Mouse (Mus musculus): ENCODE results near the gene Gpr135.
"Not testable (repeated sequence)": the region's sequence is repeated elsewhere in the genome, so short reads cannot be mapped to it uniquely, and the experiment has no call there.

Gpr135 gene

GRCm38 (mm10) chr12:72053303-72053702, 17.6 kb downstream of the Gpr135 start:
- peak; percentile 46 for DNase-seq (ENCODE audit: low read depth, low spot score)

DNA sequence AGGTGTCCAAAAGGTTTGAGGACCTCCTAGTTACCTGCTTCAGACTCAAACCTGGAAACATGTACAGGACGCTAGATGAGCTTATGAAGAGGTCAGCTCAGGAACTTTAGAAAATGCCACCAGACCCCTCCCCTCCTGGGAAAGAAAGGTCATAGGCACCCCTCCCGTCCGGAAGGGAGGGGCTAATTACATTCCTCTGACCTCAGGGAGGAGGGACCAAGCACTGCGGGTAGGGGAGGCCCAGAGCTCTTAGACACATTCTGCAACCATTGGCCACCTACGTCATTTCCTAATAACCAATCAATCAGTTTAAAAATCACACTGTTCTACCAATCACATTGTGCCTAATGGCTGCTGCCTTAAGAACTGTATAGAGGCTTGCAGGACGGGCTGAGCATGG, 18.4 kb downstream of the Gpr135 start:
- no peak for DNase-seq (ENCODE audit: low read depth, low spot score)

DNA sequence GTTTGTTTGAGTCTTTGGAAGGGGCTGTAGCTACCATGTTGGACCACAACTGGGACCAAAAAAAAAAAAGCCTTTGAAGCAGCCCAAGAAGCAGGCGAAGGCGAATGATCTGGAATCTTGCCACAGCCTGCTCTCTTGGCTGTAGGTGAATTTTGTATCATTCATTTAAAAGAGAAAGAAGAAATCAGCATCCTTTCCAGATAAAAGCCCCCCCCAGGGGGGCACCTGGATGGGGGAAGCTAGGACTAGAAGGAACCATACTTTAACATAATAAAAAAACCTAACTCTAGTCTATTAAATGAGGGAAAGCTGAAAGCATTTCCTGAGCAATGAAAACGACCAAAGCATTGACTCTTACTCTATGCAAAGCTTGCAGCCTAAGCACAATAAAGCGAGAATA, 20.1 kb downstream of the Gpr135 start:
- DNase-seq (ENCODE audit: low read depth, low spot score), result no peak

GRCm38 (mm10) chr12:72050156-72050555, 20.8 kb downstream of the Gpr135 start:
- DNase-seq (ENCODE audit: low read depth, low spot score), result not testable (repeated sequence)

- DNase-seq (ENCODE audit: low read depth, low spot score), result peak; percentile 16
Observed at GRCm38 (mm10) chr12:72047513-72047912, 23.4 kb downstream of the Gpr135 start.

DNA sequence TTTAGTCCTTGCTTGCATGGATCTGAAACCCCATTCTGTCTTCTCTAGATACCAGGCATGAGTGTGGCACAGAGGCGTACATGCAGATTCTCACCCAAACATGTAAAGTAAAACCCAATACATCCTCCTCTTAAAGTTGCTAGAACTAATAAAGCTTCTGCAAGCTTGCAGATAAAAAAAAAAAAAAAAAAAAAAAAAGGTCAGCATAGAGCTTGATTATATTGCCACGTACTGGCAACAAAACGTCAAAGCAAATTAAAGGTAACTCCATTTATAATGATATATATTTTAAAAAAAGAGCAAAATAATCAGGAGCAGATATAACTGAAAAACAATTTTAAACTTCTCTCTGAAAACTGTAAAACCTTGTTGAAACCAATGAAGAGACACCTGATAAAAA, 29.7 kb downstream of the Gpr135 start:
- DNase-seq (ENCODE audit: low read depth, low spot score), result no peak

DNA sequence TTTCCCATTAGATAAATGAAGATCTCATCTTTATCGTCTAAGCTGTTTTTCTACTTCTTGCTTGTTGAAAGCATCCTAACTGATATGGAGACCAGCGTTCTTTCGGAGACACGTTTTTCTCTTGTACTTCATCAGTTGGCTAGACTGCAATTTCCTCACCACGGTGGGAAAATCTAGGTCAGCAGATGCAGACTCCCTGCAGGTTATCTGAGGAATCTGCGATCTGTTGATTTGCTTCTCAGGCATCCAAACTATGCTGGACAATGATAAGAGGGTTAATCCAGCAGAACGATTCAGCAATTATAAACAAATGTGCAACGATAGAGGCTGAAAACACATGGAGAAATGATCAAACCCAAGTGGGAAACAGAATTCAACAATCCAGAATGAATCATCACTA, 31.4 kb downstream of the Gpr135 start:
- no peak for DNase-seq (ENCODE audit: low read depth, low spot score)

DNA sequence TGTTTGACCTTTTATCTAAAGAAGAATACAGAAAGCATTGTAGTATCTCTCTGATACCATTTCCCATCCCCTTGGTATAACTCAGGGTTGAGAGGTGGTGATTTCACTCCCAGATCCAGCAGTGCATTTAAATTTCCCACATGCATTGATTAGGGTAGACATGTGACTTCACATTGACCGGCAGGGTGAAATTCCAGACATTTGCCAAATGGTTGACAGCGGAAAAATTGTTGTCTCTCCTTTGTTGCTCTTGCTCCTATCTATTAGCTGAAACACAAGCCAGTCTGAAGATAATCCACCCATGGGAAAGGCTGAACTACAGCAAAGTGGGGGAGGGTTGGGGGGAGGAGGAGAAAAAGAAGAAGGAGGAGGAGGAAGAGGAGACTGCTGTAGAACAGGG, 32.1 kb downstream of the Gpr135 start:
- no peak for DNase-seq (ENCODE audit: low read depth, low spot score)

- DNase-seq (ENCODE audit: low read depth, low spot score), result no peak
Observed at GRCm38 (mm10) chr12:72037049-72037448, 33.9 kb downstream of the Gpr135 start.

GRCm38 (mm10) chr12:72036097-72036661, 34.7 kb downstream of the Gpr135 start:
- DNase-seq (ENCODE audit: low read depth, low spot score), result no peak

GRCm38 (mm10) chr12:72031794-72032193, 39.1 kb downstream of the Gpr135 start:
- no peak for DNase-seq (ENCODE audit: low read depth, low spot score)

DNA sequence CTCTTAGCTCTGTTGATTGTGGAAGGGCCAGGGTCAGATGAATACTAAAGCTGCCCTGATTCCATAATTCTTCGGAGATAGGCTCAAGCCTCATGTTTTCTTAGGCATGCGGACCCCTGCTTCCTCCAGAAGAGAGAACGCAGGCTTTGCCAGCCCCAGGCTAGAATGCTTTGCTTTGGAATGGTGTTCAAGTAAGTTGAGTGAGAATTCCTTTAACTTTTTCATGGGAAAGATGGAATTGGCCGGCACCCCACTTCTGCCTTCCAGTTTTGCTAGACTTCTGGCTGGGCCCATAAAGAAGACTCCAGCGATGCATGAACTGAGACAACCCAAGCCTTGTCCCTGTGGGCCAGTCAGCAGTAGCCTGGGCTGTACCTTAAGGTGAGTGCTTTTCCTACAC, 39.8 kb downstream of the Gpr135 start:
- DNase-seq (ENCODE audit: low read depth, low spot score), result no peak

GRCm38 (mm10) chr12:72025275-72025795, 45.6 kb downstream of the Gpr135 start:
- no peak for DNase-seq (ENCODE audit: low read depth, low spot score)

DNA sequence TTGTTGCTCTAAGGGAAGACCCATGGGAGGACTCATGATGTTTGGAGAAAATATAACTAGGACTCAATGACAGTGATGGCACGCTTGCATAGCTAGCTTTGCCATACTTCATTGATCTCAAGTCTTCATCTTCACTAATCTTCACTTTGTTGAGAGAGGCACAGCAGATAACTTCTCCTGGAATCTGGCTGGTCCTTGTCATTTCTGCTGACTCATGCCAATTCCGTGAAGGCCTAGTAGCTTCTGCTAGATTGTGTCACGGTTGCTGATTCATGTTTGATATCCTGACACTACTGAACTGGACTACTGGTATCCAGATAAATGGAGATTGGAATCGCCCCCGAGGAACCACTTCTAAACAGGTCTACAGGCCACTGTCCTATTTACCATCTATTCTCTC, 47.4 kb downstream of the Gpr135 start:
- no peak for DNase-seq (ENCODE audit: low read depth, low spot score)

DNA sequence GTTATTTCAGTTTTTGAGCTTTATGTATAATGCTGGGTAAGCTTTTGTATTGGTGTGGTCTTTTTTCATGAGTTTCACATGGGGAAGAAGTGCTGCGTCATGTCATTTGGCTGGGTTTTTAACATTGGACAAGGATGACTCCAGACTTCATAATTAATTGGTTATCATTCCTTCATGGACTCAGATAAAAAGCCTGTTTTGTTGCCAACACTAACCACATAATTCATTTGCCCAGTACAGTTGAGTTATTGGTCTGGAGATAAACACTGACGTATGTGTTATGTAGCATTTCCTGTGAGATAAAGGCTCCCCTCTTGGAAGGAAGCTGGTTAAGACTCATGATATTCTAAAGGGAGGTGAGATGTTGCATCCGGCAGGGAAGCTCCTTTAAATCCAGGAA, 48.1 kb downstream of the Gpr135 start:
- no peak for DNase-seq (ENCODE audit: low read depth, low spot score)

DNA sequence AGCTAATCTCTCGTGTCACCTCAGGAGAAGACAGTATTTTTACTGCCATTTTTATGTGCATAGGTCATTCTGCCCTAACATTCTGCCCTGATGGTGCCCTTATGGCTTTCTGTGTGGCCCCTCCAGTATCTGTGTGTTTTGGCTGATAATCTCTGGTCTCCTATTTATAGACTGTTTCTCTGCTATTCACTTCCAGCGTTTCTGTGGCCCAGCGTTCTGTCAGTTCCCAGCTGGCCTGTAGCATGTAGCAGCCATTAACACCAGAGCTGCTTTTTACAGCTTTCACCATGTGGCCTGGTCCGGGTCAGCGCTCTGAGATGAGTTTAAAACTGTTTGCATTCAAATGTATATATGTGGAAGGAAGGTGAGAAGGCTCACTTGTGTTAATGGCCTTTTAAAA, 49.4 kb downstream of the Gpr135 start:
- no peak for DNase-seq (ENCODE audit: low read depth, low spot score)

GRCm38 (mm10) chr12:72020285-72020684, 50.6 kb downstream of the Gpr135 start:
- peak; percentile 11 for DNase-seq (ENCODE audit: low read depth, low spot score)

Data from retina, postnatal 7 days (tissue).